Mouse (Mus musculus) bone marrow, adult 2 months (tissue): ENCODE measurements around the gene Zfp655.

Experiments
- CTCF ChIP-seq: fragments of 200-500 bp; IDR thresholded peaks from 2 replicates; pipeline ENCODE4 v1.5.1; 2011; ENCODE audit warnings: low read length, control low read depth; ENCODE audit not compliant: control insufficient read depth, insufficient read depth
- POLR2A ChIP-seq: fragments of 200-500 bp; IDR thresholded peaks from 2 replicates; pipeline ENCODE4 v1.6.1; 2011; ENCODE audit warnings: low read depth, mild to moderate bottlenecking, control low read depth, low read length, borderline replicate concordance; ENCODE audit not compliant: control insufficient read depth

- TF ChIP-seq CTCF (no peak), POLR2A (no peak)
These were observed 31.1 kb upstream of the Zfp655 start for GRCm38 (mm10) chr5:145200387-145200786.
